ENCODE assay signal across 8 mouse cellular contexts in the genomic region with DNA sequence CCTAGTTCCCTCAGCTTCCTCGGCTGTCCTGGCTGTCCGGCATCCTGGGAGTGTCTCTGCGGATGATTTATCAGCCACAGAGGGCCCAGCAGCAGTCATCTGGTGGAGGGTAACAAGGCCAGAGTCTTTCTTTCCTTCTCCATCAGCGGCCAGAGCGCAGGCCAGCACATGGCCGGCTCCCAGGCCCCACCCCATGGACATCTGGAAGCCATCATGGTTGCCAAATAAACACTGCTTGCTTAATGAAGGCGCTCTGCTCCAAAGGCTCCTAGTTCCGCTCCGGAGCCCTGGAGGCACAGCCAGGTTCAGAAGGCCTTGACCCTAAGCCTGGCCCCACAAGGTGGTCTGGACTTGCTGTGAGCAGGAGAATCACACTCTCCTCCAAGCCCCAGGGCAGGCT. TPM values are rescaled to one million over a fixed set of nuclear protein-coding genes. Genes with fewer than 3 reads are reported as not detected.
DNase-seq lines count a peak whose midpoint lies in the region; ATAC-seq lines count a peak whose summit lies in the region.

No protein-coding gene starts in this region.

- peak; percentile 78 for ATAC-seq in kidney, embryonic 16.5 days (ENCODE audit: low FRiP score, low TSS enrichment)

- H3K9me3 ChIP-seq in kidney, embryonic 16.5 days (ENCODE audit: low read length) = no peaks in the 10 kb centered on the region

- intact Hi-C loops in left cerebral cortex, postnatal 36 days (cut with DNase I) = no loop called here

- no peaks in the 10 kb centered on the region for H3K36me3 ChIP-seq in kidney, embryonic 16.5 days (ENCODE audit: insufficient read depth, low read length)

- H3K27me3 ChIP-seq in kidney, embryonic 16.5 days (ENCODE audit: insufficient read depth, low read length) = no peaks in the 10 kb centered on the region

- no peak overlapping the region for H3K4me2 ChIP-seq in kidney, embryonic 16.5 days (replicated peaks; ENCODE audit: low read depth, low read length)

- no peak overlapping the region for H3K4me3 ChIP-seq in kidney, embryonic 16.5 days (ENCODE audit: low read length)

- peak; percentile 49 to 52 for DNase-seq in cerebellum, postnatal 14 days
- DNase-seq in cerebellum, adult 9-10 months = no peak
- peak; percentile 83 to 90 for DNase-seq in gastrocnemius, adult 8-10 months (ENCODE audit: low spot score in 2 of 2)
- DNase-seq in ovary, adult 18-20 months (ENCODE audit: low spot score) = peak; percentile 12
- no peak for DNase-seq in frontal cortex, adult 2 months (ENCODE audit: extremely low spot score in 1 of 2, low spot score in 1 of 2)
- no peak for DNase-seq in left cerebral cortex, postnatal 36 days (ENCODE audit: low spot score in 2 of 2)
- DNase-seq in thymus, adult 18-20 months = no peak

- H3K9ac ChIP-seq in kidney, embryonic 16.5 days (replicated peaks; ENCODE audit: low read length) = no peak overlapping the region

- WGBS in kidney, embryonic 16.5 days = 11% methylated on average over 9 of the region's 9 CpGs

- peaks cover 12% of the 10 kb centered on the region for H3K4me1 ChIP-seq in kidney, embryonic 16.5 days (ENCODE audit: insufficient read depth, low read length)

- H3K27ac ChIP-seq in kidney, embryonic 16.5 days (ENCODE audit: low read length) = no peak overlapping the region

RNA-seq across cellular contexts. Expression of gene Hmcn2, which starts 25.6 kb away (rescaled TPM):
- 10 to 100 TPM; 14.5 to 18.4 (median 17.5) TPM for total RNA-seq in gastrocnemius, adult 8-10 months (2022)
- polyA plus RNA-seq in kidney, embryonic 16.5 days (2015; fragmentation: Nextera tagmentation; extraction: Ambion mirVana) = 0.24 and 0.34 TPM in 2 replicates
- polyA plus RNA-seq in frontal cortex, adult 2 months (2012; rRNA removed) = 2.0 TPM in 2 replicates
- under 1 TPM; 0.54 TPM for total RNA-seq in left cerebral cortex, postnatal 36 days (2021)

Comparison
In these comparisons a context has a peak if more than half of its experiments do, and no peak if none do; other contexts are left out.
1. DNase-seq: peak in cerebellum, postnatal 14 days (2 of 2), gastrocnemius, adult 8-10 months (2 of 2) and ovary, adult 18-20 months (single experiment); none in cerebellum, adult 9-10 months (single experiment), frontal cortex, adult 2 months (0 of 2), left cerebral cortex, postnatal 36 days (0 of 2) and thymus, adult 18-20 months (0 of 2).
2. RNA of gene Hmcn2, which starts 25.6 kb away (total RNA-seq): 14.5 to 18.4 TPM in gastrocnemius, adult 8-10 months; 0.54 TPM in left cerebral cortex, postnatal 36 days; every median in the first group is over 10 times any median in the second.